Mouse (Mus musculus): ENCODE measurements around the gene Cbl.

DNA sequence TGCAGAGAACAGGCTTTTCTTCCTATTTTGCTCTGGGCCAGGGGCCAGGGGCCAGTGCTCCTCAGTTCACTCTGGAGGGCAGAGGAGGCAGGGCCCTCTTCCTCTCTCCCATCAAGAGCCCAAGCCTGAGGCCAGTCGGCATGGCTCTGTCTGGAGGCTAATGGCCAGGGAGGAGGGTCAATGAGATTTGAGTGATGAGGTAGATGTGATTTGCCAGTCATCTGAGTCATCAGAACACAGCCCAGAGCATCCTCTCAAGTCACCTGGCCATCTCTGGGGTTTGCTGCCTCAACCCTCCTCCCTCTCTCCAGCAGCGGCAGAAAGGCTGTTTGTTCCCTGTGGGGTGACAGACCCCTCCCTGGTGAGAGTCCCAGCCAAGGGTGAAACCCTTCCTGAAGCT is 100.6 kb downstream of the Cbl start:
- no peak for TF ChIP-seq CTCF (IDR thresholded peaks at IDR 0.05; ENCODE audit: control insufficient read depth, insufficient read depth, insufficient read length)
- TF ChIP-seq MAX (IDR thresholded peaks at IDR 0.05), result no peak
- TF ChIP-seq MYOD1 (IDR thresholded peaks at IDR 0.05; ENCODE audit: control insufficient read depth, insufficient read length, low read depth), result no peak

Data from C2C12 (cell line).